Mouse (Mus musculus): ENCODE data around the gene Npas3.

Npas3 gene

GRCm38 (mm10) chr12:53295747-53296146, 47.3 kb downstream of the Npas3 start:
- peak; percentile 36 to 71 for DNase-seq

GRCm38 (mm10) chr12:53297946-53298840, 49.7 kb downstream of the Npas3 start:
- DNase-seq: no peak

GRCm38 (mm10) chr12:53300964-53301363, 52.5 kb downstream of the Npas3 start:
- DNase-seq: peak; percentile 50 to 68

- no peak for DNase-seq
Measured at GRCm38 (mm10) chr12:53302129-53302528, 53.7 kb downstream of the Npas3 start.

GRCm38 (mm10) chr12:53316715-53317114, 68.2 kb downstream of the Npas3 start:
- DNase-seq: no peak

GRCm38 (mm10) chr12:53317801-53318200, 69.3 kb downstream of the Npas3 start:
- no peak for DNase-seq

GRCm38 (mm10) chr12:53320526-53320925, 72.0 kb downstream of the Npas3 start:
- DNase-seq: no peak

- DNase-seq: no peak
Measured at GRCm38 (mm10) chr12:53321018-53321417, 72.5 kb downstream of the Npas3 start.

GRCm38 (mm10) chr12:53321944-53322343, 73.5 kb downstream of the Npas3 start:
- no peak for DNase-seq

GRCm38 (mm10) chr12:53327653-53328188, 79.2 kb downstream of the Npas3 start:
- DNase-seq: no peak

- peak; percentile 39 to 47 for DNase-seq
Measured at GRCm38 (mm10) chr12:53328257-53328736, 79.8 kb downstream of the Npas3 start.

- no peak for DNase-seq
Measured at GRCm38 (mm10) chr12:53330141-53330540, 81.7 kb downstream of the Npas3 start.

- no peak for DNase-seq
Measured at GRCm38 (mm10) chr12:53331391-53331790, 82.9 kb downstream of the Npas3 start.

GRCm38 (mm10) chr12:53331800-53332199, 83.3 kb downstream of the Npas3 start:
- no peak for DNase-seq

GRCm38 (mm10) chr12:53333251-53333650, 84.8 kb downstream of the Npas3 start:
- no peak for DNase-seq

GRCm38 (mm10) chr12:53338349-53338948, 90.0 kb downstream of the Npas3 start:
- peak in 1 of 2 experiments; percentile 5 for DNase-seq

GRCm38 (mm10) chr12:53342741-53343140, 94.3 kb downstream of the Npas3 start:
- no peak for DNase-seq

- DNase-seq: no peak
Measured at GRCm38 (mm10) chr12:53351860-53352259, 103.4 kb downstream of the Npas3 start.

- DNase-seq: no peak
Measured at GRCm38 (mm10) chr12:53365751-53366150, 117.3 kb downstream of the Npas3 start.

GRCm38 (mm10) chr12:53384851-53385250, 136.4 kb downstream of the Npas3 start:
- no peak for DNase-seq

- DNase-seq: no peak
Measured at GRCm38 (mm10) chr12:53405856-53406255, 157.4 kb downstream of the Npas3 start.

GRCm38 (mm10) chr12:53407776-53408175, 159.3 kb downstream of the Npas3 start:
- DNase-seq: no peak

GRCm38 (mm10) chr12:53409711-53410110, 161.2 kb downstream of the Npas3 start:
- no peak for DNase-seq

GRCm38 (mm10) chr12:53410647-53411046, 162.2 kb downstream of the Npas3 start:
- DNase-seq: no peak
